Comparison of ENCODE assay signal across 8 mouse cellular contexts in the genomic region with DNA sequence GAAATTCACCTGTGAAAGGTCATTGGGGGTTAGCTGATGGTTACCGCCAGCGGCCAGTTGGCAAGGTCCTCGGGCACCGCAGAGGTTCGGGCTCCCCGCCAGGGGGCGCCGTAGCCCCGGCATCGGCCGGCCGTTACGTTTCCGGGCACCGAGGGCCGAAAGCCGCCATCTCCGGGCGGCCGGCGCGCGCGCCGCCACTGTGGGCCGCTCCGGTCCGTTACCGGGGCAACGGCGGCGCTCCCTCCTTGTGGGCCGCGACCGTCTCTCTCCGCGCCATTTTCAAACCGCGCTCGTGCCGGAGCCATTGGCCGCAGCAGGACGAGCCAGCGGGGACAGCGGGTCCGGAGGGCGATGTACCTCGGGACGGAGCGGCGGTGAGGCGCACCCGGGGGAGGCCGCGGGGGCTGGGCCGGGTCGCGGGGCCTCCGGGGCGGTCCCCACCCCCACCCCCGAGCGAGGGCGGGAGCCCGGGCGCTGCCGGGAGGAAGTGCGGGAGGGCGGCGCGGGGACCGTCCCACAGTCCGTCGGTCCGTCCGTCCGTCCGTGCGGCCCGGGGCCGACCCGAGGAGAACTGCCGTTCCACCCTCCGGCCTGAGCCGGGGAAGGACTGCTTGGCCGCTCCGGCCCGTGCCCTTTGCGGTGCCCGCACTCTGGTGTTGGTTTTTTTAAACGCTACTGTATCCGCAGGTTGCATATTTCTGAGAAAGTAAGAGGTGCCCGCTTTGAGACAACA. TPM values are rescaled to one million over a fixed set of nuclear protein-coding genes. Genes with fewer than 3 reads are reported as not detected.
DNase-seq lines count a peak whose midpoint lies in the region; ATAC-seq and TF ChIP-seq lines count a peak whose summit lies in the region.

TSS of gene Cep135 (plus strand) at position 148 of the 733 bp plus-strand sequence.

- peak; percentile 88 for DNase-seq in MEL (ENCODE audit: low read depth, low spot score)
- peak; percentile 86 to 93 for DNase-seq in cerebellum, adult 18-20 months
- DNase-seq in heart, postnatal 36 days: peak; percentile 90 to 91
- DNase-seq in layer of hippocampus, adult 8-10 months (ENCODE audit: low spot score in 2 of 2): peak; percentile 53 to 76
- DNase-seq in thymus, adult 18-20 months: peak; percentile 56 to 57

- under 1% methylated on average over 85 of the region's 92 CpGs for WGBS in forebrain, embryonic 16.5 days
- under 1% methylated on average over 70 of the region's 92 CpGs for WGBS in lung, embryonic 15.5 days
- under 1% methylated on average over 92 of the region's 92 CpGs for WGBS in olfactory bulb, adult 2 months

- H3K79me2 ChIP-seq in MEL (ENCODE audit: control insufficient read depth, insufficient read depth, low read length, poor library complexity): peaks cover 4% of the 10 kb centered on the region; the same call in 1 of the 2 replicates

- H3K27me3 ChIP-seq in MEL (ENCODE audit: control insufficient read depth in 1 of 2, insufficient read depth in 2 of 2, low read length in 2 of 2): no peaks in the 10 kb centered on the region
- no peaks in the 10 kb centered on the region for H3K27me3 ChIP-seq in forebrain, embryonic 16.5 days (replicated peaks; ENCODE audit: control insufficient read depth, insufficient read depth, low read length)
- H3K27me3 ChIP-seq in lung, embryonic 15.5 days: no peaks in the 10 kb centered on the region

- TF ChIP-seq POLR2A in MEL (IDR thresholded peaks at IDR 0.05; ENCODE audit: control insufficient read depth in 1 of 2, insufficient read depth in 1 of 2, low read depth in 1 of 2, low read length in 2 of 2, poor library complexity in 1 of 2): peak; percentile 65 to 78; a peak in 3 of 4 replicates
- no peak; the same call in 1 of the 2 replicates for TF ChIP-seq POLR2A in olfactory bulb, adult 2 months (IDR thresholded peaks at IDR 0.05; ENCODE audit: insufficient read depth, low read depth, low read length)

- peak within 1 kb of the TSS; percentile 76 to 96 for H3K4me3 ChIP-seq in MEL (ENCODE audit: control insufficient read depth in 1 of 2, insufficient read depth in 1 of 2, low read depth in 2 of 2, low read length in 2 of 2)
- peak within 1 kb of the TSS; percentile 95 for H3K4me3 ChIP-seq in forebrain, embryonic 16.5 days (replicated peaks; ENCODE audit: low read length)
- H3K4me3 ChIP-seq in lung, embryonic 15.5 days: peak within 1 kb of the TSS; percentile 92
- H3K4me3 ChIP-seq in olfactory bulb, adult 2 months (ENCODE audit: insufficient read depth, low read depth, low read length): peak within 1 kb of the TSS; percentile 87

- H3K4me2 ChIP-seq in forebrain, embryonic 16.5 days (ENCODE audit: low read length): peak within 1 kb of the TSS; percentile 78
- peak within 1 kb of the TSS; percentile 69 for H3K4me2 ChIP-seq in lung, embryonic 15.5 days

- peak; percentile 93 for TF ChIP-seq RAD21 in MEL (IDR thresholded peaks at IDR 0.05; ENCODE audit: low read depth, low read length)

- H3K27ac ChIP-seq in MEL (ENCODE audit: control insufficient read depth, low read depth, low read length): peak within 1 kb of the TSS; percentile 83
- H3K27ac ChIP-seq in forebrain, embryonic 16.5 days (ENCODE audit: low read length): peak within 1 kb of the TSS; percentile 76
- H3K27ac ChIP-seq in lung, embryonic 15.5 days: peak within 1 kb of the TSS; percentile 96
- peak within 1 kb of the TSS; percentile 59; the same call in 1 of the 2 replicates for H3K27ac ChIP-seq in olfactory bulb, adult 2 months (ENCODE audit: insufficient read depth, low read depth, low read length)

- no peak for TF ChIP-seq EP300 in MEL (IDR thresholded peaks at IDR 0.05; ENCODE audit: low read depth in 1 of 2, low read length in 2 of 2)

- peak; percentile 99 for ATAC-seq in forebrain, embryonic 16.5 days
- ATAC-seq in lung, embryonic 15.5 days (ENCODE audit: borderline replicate concordance, extremely low read depth, low FRiP score, low TSS enrichment): peak; percentile 97

- peaks cover 7 to 12% of the 10 kb centered on the region in 2 experiments for H3K4me1 ChIP-seq in MEL (ENCODE audit: control insufficient read depth in 1 of 2, insufficient read depth in 2 of 2, low read length in 2 of 2)
- peaks cover 5% of the 10 kb centered on the region for H3K4me1 ChIP-seq in forebrain, embryonic 16.5 days (replicated peaks; ENCODE audit: control insufficient read depth, insufficient read depth, low read length)
- H3K4me1 ChIP-seq in lung, embryonic 15.5 days: peaks cover 13% of the 10 kb centered on the region
- H3K4me1 ChIP-seq in olfactory bulb, adult 2 months (ENCODE audit: control insufficient read depth, insufficient read depth, low read length): peaks cover 3% of the 10 kb centered on the region

- intact Hi-C loops in heart, postnatal 36 days (cut with DNase I): loop anchor here (1.0 kb wide), 1 partner anchor 255 kb away; no protein-coding TSS in a partner anchor

- peak; percentile 81 to 99 (median 98) for TF ChIP-seq CTCF in MEL (IDR thresholded peaks at IDR 0.05 in 2 of 3, conservative IDR thresholded peaks at IDR 0.05 in 1 of 3; ENCODE audit: control insufficient read depth in 1 of 3, insufficient read depth in 1 of 3, low read depth in 2 of 3, low read length in 3 of 3, poor library complexity in 1 of 3, severe bottlenecking in 1 of 3)
- TF ChIP-seq CTCF in olfactory bulb, adult 2 months (IDR thresholded peaks at IDR 0.05; ENCODE audit: insufficient read depth, low read depth, low read length): peak; percentile 92

- peak within 1 kb of the TSS; percentile 98 for H3K9ac ChIP-seq in MEL (ENCODE audit: control insufficient read depth, low read depth, low read length, poor library complexity, severe bottlenecking)
- peak within 1 kb of the TSS; percentile 89 for H3K9ac ChIP-seq in forebrain, embryonic 16.5 days (replicated peaks; ENCODE audit: low read depth, low read length)
- peak within 1 kb of the TSS; percentile 92 for H3K9ac ChIP-seq in lung, embryonic 15.5 days

- no peaks in the 10 kb centered on the region for H3K9me3 ChIP-seq in MEL (replicated peaks; ENCODE audit: insufficient read depth, low read length)
- no peaks in the 10 kb centered on the region for H3K9me3 ChIP-seq in forebrain, embryonic 16.5 days (ENCODE audit: control insufficient read depth, low read length)
- no peaks in the 10 kb centered on the region for H3K9me3 ChIP-seq in lung, embryonic 15.5 days

- peaks cover 0 to 14% of the 10 kb centered on the region in 2 experiments; a peak in 2 of 4 replicates for H3K36me3 ChIP-seq in MEL (ENCODE audit: control insufficient read depth in 1 of 2, insufficient read depth in 2 of 2, low read length in 2 of 2)
- H3K36me3 ChIP-seq in forebrain, embryonic 16.5 days (ENCODE audit: control insufficient read depth, insufficient read depth): peaks cover 4% of the 10 kb centered on the region; the same call in 1 of the 2 replicates
- H3K36me3 ChIP-seq in lung, embryonic 15.5 days: peaks cover 14% of the 10 kb centered on the region

TF ChIP-seq in MEL, 35 proteins besides CTCF, POLR2A, EP300 and RAD21 (continues in another document):
- peak; percentile 21; the same call in 1 of the 2 replicates for TF ChIP-seq TCF12 (IDR thresholded peaks at IDR 0.05; ENCODE audit: low read depth, low read length)
- TF ChIP-seq SIN3A (IDR thresholded peaks at IDR 0.05; ENCODE audit: low read length): peak; percentile 86
- TF ChIP-seq NELFE (IDR thresholded peaks at IDR 0.05; ENCODE audit: low read depth, low read length): peak; percentile 59
- no peak for TF ChIP-seq POLR2AphosphoS5 (IDR thresholded peaks at IDR 0.05; ENCODE audit: borderline replicate concordance, low read depth, low read length)
- TF ChIP-seq ZC3H11A (IDR thresholded peaks at IDR 0.05; ENCODE audit: low read depth, low read length): peak; percentile 97
- TF ChIP-seq ETS1 (IDR thresholded peaks at IDR 0.05; ENCODE audit: low read depth, low read length): peak; percentile 28; the same call in 1 of the 2 replicates
- peak; percentile 58; the same call in 1 of the 2 replicates for TF ChIP-seq MYB (IDR thresholded peaks at IDR 0.05; ENCODE audit: low read depth, low read length)
- TF ChIP-seq E2F4 (IDR thresholded peaks at IDR 0.05; ENCODE audit: borderline replicate concordance, low read depth, low read length): peak; percentile 19; the same call in 1 of the 2 replicates
- TF ChIP-seq UBTF (IDR thresholded peaks at IDR 0.05; ENCODE audit: borderline replicate concordance, insufficient read depth, low read depth, low read length): peak; percentile 46; the same call in 1 of the 2 replicates
- TF ChIP-seq KAT2A (conservative IDR thresholded peaks at IDR 0.05; ENCODE audit: low read depth, low read length): peak; percentile 67; the same call in 1 of the 2 replicates
- peak; percentile 84 for TF ChIP-seq MAZ (IDR thresholded peaks at IDR 0.05; ENCODE audit: low read depth, low read length)
- TF ChIP-seq TBP (IDR thresholded peaks at IDR 0.05; ENCODE audit: low read depth, low read length): 0 out of 2 replicates have a peak, but pooled peaks have one; percentile 22
- peak; percentile 56 for TF ChIP-seq NRF1 (IDR thresholded peaks at IDR 0.05; ENCODE audit: insufficient read depth, low read depth, low read length, poor library complexity, severe bottlenecking)
- peak; percentile 99 for TF ChIP-seq SMC3 (IDR thresholded peaks at IDR 0.05; ENCODE audit: low read depth, low read length)
- no peak for TF ChIP-seq MEF2A (IDR thresholded peaks at IDR 0.05; ENCODE audit: extremely low read depth, insufficient replicate concordance, low read depth, low read length, poor library complexity, severe bottlenecking)
- TF ChIP-seq MXI1 (IDR thresholded peaks at IDR 0.05; ENCODE audit: low read depth, low read length): peak; percentile 82
- peak; percentile 84 for TF ChIP-seq HCFC1 (IDR thresholded peaks at IDR 0.05; ENCODE audit: low read depth, low read length)
- peak; percentile 64 for TF ChIP-seq ELF1 (IDR thresholded peaks at IDR 0.05; ENCODE audit: low read depth, low read length)
- TF ChIP-seq ZKSCAN1 (IDR thresholded peaks at IDR 0.05; ENCODE audit: low read depth, low read length): no peak
- no peak for TF ChIP-seq GATA1 (IDR thresholded peaks at IDR 0.05; ENCODE audit: low read depth, low read length)
- TF ChIP-seq USF2 (IDR thresholded peaks at IDR 0.05; ENCODE audit: borderline replicate concordance in 1 of 2, insufficient read depth in 1 of 2, low read depth in 1 of 2, low read length in 2 of 2): no peak

RNA-seq across cellular contexts. Expression of gene Cep135, which starts in this region (rescaled TPM):
- 9.3 and 9.7 TPM in 2 replicates for total RNA-seq in MEL (2012; rRNA removed)
- polyA plus RNA-seq in MEL (2012; ENCODE audit: insufficient read depth in 1 of 2, insufficient read length in 2 of 2, low read depth in 1 of 2, low replicate concordance in 2 of 2, missing spikeins in 1 of 2): 1 to 10 TPM in 1 of 2 experiments, not detected in 1; 9.2 TPM
- polyA plus RNA-seq in forebrain, embryonic 16.5 days (2015; fragmentation: Nextera tagmentation; extraction: Ambion mirVana): 5.0 and 5.4 TPM in 2 replicates
- 1 to 10 TPM; 3.1 to 3.4 TPM for total RNA-seq in heart, postnatal 36 days (2021)
- total RNA-seq in layer of hippocampus, adult 8-10 months (2022): 1 to 10 TPM; 7.2 to 8.0 (median 7.6) TPM
- polyA plus RNA-seq in lung, embryonic 15.5 days (2015; fragmentation: Nextera tagmentation; extraction: Ambion mirVana): 8.5 and 9.1 TPM in 2 replicates
- not detected in 2 replicates for polyA plus RNA-seq in olfactory bulb, adult 2 months (2012; ENCODE audit: insufficient read depth, insufficient read length, low replicate concordance, missing spikeins)

Comparison
In these comparisons a context has a peak if more than half of its experiments do, and no peak if none do; other contexts are left out.
1. Peak in every context shown above with its lines: DNase-seq, ATAC-seq, H3K4me3 ChIP-seq and H3K27ac ChIP-seq.